Mouse (Mus musculus) kidney, adult 18-20 months (tissue): ENCODE data around the gene Bcl7a.
A peak's percentile ranks its signal among the peaks of the same experiment; 100 is the strongest.

Experiments used
- DNase-seq: peaks from one replicate; pipeline ENCODE4 v3.0.0; 2021

Gene Bcl7a

DNA sequence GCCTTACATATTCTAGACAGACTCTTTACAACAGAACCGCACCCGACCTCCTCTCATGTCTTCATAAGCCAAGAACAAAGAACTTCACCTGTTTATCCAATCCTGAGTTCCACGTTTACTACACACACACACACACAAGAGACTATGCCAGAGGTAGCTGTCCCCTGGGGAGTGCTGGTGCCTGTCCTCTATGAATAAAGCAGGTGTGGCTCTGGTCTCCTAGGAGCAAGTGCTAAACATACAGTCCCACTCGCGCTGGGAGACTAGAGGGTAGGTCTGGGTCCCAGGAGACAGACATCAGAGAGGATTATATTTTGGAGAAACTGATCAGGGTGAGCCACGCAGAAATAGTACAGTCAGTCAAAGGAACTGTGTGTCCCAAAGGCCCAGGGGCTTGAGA lies 10.1 kb upstream of the Bcl7a start:
- no peak for DNase-seq

DNA sequence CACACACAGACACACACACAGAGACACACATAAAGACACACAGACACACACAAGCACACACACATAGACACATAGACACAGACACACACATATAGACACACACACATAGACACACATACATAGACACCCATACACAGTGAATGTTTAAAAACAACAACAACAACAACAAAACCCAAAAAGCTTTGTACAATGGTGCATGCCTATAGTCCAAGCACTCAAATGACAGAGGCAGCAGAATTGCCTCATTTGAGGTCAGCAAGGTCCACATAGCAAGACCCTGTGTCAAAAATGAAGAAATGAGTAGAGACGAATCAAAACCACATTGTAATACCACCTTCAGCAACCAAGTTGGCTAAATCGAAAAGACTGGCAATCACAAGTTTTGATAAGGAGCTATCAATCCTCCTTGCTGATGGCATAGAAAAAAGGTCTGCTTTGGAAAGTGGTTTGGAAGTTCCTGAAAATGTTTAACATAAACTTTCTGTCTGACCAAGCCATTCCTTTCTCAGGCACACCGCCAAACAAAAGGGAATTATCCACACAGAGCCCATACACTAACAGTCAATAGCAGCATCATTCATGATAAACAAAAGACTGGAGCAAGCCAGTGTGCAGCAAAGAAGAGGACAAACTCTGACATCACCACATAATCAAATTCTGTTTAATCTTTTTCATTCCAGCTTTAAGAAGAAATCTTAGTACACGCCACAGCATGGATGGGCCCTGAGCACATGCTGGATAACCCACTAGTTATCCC lies 7.3 kb upstream of the Bcl7a start:
- no peak for DNase-seq

DNA sequence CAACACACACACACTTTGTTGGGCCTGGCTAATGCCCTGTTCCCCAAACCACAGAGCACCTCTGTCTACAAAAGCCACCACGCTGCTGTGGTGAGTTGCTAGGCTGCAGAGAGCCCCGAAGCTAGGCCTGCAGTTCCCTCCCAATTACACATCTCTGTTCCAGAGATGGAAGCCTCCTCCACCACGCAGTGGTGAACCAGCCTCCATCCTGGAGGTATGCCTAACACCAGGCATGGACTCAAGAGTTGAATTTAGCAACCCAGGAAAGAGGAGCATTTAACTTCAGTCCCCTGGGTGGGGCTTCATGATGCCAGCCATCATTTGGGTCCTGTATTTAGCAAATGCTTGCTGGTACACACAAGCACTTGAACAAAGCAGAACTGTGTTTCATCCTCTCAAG lies 5.2 kb upstream of the Bcl7a start:
- no peak for DNase-seq

DNA sequence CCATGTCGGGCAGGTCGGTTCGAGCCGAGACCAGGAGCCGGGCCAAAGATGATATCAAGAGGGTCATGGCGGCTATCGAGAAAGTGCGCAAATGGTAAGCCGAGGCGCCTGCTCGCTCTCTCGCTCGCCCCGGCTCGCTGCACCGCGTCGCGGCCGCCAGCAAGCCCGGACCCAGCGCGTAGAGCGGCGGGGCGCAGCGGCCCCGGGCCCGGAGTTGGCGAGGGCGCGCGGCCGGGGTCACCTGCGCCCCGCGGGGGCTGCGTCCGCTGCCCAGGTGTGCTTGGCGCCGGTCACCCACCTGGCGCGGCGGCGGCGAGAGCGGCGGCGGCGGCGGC lies 961 bp downstream of the Bcl7a start:
- no peak for DNase-seq

DNA sequence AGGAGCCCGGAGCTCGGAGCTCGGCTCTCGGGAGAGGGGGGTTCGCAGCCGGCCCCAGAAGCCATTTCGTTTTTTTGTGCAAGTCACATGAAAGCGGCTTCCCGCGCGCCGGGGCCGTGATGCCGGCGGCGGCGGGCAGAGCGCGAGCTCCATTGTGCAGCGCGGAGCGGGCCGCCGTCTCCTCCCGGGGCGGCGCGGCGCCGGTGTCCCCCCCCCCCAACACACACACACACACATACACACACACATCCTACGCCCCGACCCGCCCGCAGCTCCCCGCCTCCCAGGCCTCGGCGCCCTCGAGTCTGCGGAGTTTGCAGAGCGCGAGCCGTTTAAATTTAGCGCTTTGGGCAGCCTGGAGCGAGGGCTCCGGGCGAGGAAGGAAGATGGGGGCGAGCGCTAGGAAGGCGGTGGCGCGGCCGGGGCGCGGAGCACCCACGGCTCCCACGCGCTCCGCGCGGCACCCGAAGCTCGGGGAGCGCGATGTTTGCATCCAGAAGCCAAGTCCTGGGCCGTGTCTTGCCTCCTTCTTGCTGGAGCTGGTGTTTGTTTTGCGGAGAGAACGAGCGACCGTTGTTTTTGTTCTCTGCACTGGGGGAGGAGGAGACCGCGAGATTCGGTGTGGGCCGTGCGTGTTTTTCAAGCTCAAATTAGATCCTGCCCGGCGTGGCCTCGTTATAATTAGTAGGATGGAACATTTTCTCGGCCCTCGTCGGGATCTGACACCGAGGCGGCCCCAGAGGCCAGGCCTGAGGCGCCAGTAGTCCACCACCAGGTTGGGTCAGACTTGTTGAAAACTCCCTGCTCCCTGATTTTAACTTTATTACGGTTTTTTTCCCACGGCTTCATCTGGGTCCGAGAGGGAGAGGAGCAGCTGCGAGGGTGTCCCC lies 1.6 kb downstream of the Bcl7a start:
- peak; percentile 75 for DNase-seq

DNA sequence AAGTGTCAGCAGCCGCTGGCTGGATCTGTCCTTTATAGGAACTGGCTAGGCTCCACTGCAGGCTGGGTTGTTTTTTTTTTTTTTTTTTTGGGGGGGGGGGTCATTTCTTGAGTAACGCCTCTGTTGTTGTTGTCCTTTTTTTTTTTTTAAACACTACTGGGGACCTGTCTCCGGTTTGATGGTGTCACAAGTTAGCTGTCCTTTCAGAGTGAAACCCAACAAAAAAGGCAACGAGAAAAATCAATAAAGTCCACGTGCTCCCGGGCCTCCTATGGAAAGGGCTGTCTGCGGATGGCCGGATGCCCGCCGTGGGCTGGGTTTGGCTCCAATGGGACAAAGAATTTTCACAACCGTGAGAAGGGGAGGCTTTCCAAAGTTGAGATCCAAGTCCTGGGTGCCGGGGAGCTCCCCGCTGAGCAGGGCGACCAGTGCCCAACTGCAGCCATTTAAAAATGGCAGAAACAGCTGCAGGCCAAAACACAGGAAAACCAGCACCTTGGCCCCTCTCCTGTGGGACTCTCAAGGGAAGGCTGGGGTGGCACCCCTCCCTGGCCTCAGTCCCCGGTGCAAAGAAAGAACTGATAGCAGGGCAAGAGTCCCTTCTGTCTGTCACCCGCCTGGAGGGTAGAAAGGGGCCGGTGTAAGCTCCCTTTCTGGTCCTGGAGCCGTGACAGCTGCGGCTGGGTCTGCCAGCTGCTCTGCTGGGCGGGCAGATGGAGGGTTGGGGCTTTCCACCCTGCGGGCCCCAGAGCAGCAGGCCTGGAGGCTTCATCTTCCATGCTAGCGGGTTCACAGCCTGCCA lies 2.4 kb downstream of the Bcl7a start:
- peak; percentile 83 for DNase-seq

DNA sequence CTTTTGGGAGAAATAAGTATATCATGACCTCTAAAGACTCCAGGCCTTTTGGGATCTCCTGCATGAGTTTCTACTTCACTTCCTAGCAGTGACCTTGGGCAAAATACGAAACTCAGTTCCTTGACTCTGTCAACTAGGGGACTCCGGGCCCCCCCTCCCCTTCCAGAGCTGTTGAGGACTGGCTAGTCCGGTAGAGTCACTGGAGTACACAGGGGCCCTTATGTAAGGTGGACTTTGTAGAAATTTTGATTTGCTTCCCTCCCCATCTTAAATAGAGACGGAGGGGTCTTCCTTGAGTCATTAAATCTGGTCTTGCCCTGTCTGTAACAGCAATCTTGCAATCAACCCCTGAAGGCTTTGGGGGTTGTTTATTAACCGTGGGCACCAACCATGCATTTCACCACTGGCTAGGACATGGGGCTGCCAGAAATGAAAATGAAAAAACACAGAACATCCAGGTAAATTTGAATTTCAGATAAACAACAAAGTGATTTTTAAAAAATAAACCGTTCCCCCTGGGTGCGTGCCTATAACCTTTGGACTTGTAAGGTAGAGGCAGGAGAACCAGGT lies 3.2 kb downstream of the Bcl7a start:
- peak; percentile 75 for DNase-seq

DNA sequence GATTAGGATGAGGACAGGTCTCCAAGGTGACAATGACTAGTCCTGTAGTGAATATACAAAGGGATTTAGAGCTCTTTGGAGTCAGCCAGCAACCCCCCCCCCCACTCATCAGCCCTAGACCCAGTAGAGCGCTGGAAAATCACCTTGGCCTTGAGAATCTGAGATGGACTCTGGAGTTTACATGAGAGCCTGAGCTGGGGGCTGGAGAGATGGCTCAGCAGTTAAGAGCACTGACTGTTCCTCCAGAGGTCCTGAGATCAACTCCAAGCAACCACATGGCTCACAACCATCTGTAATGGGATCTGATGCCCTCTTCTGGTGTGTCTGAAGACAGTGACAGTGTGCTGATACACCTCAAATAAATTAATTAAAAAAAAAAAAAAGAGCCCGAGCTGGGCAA lies 4.4 kb downstream of the Bcl7a start:
- peak; percentile 3 for DNase-seq

DNA sequence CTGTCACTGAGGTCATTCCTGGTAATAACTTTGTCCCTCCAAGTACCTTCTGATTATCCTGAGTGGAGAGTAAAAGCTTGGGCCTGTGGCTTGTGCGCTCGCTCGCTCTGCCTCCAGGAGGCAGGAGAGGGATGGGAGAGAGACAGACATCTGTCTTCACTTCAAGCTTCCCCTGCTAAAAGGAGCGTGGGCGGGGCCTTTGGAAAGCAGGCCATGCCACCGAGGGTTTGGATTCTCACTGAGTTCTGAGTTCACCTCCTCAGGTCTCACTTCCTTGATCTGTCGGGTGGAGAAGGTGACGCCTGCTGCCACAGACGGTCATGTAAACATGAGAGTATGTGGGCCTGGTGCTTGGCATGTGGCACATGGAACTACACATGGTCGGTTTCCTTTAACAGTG lies 6.8 kb downstream of the Bcl7a start:
- DNase-seq = peak; percentile 56

DNA sequence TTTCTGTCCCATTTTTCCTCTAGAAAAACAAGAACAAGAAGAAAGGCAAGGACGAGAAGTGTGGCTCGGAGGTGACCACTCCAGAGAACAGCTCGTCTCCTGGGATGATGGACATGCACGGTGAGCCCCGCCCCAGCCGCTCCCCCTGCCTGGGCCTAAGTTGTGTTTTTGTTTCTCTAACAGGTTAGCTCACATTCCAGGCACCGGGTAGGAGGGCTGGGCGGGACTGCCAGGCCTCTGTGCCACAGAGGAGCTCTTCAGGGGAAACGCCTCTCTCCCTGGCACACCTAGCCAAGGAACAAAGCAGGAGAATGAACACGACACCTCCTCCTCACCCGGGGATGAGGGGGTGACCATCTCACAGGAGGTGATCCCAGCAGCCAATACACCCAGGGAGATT lies 12.3 kb downstream of the Bcl7a start:
- peak; percentile 75 for DNase-seq

DNA sequence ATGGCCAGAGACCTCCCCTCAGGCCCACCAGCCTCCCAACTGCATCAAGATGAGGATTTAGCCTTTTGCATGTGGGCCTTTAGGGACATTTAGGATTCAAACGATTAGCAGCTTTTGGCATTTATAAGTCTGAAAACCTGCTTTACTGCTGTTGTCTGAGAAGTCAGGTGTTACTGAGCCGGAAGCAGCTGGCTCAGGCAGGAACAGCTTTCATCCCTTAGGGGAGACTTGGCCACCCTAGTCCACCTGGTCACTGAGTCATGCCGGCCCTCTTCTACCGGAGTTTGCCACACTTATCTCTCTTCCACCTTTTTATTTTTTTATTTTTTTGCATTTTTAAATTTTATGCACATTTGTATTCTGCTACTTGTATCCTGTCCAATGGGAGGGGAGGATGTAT lies 13.6 kb downstream of the Bcl7a start:
- peak; percentile 31 for DNase-seq

DNA sequence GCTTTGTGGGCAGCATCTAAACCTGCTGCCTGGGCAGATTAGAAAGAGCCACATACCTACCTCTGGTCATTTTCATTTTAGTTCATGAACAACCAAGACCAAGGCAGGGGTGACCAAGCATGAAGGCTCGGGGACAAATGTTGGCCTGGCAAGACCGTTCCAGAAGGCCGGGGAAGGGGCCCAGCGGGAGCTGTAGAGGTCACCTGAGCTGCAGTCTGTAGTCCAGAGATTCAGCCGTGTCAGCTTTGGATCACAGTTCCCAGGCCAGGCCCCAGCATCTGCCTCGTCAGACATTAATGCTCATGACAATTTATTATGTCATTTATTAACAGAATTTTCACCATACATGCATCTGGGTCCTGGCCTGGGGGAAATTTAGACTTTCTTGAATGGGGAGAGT lies 15.8 kb downstream of the Bcl7a start:
- peak; percentile 80 for DNase-seq

DNA sequence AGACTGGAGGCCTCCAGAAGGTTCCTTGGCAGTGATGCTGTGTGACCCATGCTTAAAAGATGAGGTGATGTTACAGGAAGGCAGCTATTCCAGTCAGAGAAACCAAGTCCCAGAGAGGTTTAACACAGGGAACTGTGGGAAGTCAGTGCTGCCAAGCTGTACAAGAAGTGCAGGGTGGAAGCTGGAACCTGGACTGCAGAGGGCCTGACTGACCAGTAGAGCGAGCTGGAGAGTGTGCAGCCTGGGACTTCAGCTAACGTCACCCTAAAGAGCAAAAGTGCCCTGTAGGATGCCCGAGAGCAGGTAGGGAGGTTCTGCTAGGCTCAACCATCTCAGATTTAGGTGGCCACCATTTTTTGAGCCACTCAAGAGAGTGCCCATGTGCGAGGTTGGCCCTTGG lies 19.3 kb downstream of the Bcl7a start:
- DNase-seq = peak; percentile 29

DNA sequence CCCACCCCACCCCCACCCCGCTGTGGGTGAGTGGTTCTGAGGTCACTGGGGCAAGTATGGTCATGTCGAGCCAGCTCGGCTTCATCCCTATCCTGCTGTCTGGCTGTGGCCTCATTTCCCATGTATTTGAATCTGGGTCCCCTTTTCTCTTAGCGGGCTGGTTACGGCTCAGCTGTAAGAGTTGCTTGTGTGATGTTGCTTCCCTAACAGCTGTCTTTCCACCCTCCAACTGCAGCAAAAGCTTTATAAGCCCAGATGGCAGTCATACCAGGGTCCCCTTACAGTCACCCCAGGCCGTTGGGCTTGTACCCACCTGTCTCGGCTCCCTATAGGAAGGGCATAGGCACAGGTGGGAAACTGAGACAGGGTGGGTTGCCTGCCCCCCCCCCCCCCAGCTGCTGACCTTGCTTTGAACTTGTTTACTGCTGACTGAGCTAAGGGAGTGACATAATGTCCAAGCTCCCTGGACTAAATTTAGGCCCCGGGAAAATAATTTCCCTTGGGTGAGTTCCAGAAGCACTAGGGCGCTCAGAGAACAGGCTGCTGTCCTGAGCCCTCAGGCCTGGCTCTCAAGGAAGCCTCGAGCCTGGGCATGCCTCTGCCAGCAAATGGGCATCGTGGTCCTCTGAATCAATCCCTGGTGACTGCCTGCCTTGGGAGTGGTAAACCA lies 20.8 kb downstream of the Bcl7a start:
- DNase-seq = peak; percentile 73

DNA sequence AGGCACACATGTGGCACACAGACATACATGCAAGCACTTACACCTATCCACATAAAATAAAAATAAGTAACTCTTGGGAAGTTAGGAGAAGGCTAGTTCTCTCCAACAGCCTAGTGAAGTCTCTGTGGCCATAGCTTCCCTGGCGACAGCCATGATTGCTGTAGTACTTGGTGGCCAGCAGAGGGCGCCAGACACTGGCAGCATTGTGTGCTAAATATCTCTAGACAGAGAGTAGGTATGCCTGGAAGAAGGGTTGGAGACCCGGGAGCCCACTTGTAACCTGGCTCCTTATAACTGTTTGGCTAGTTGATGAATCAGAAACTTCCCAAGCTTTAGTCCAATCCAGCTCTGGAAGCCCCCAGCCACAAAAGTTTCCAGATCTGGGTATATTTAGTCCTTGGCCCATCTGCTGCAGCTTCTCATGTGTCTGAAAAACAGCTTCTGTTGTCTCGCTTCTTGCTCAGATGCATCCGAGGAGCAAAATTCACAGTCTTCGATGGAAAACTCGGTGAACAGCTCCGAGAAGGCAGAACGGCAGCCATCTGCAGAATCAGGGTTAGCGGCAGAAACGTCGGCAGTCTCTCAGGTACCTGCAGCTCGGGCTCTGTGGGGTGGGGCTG lies 25.3 kb downstream of the Bcl7a start:
- peak; percentile 58 for DNase-seq

DNA sequence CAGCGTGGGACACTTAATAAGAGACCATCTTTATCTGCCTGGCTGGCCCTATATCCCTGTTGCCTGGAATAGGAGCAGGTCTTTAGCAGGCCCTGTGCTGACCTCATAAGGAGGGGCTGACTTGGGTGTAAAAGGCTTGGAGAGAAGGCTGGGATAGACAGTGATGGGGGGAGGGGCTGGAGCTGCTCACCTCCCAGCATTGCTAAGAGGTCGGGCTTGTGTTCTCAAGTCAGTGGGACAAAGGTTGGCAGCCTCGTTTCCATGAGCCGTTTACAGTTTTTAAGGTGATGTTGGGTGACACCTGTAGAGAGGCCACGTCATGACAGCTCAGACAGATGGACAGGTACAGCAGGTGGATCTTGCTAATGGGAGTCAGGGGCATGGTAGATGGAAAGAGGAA lies 26.4 kb downstream of the Bcl7a start:
- DNase-seq = peak; percentile 31

DNA sequence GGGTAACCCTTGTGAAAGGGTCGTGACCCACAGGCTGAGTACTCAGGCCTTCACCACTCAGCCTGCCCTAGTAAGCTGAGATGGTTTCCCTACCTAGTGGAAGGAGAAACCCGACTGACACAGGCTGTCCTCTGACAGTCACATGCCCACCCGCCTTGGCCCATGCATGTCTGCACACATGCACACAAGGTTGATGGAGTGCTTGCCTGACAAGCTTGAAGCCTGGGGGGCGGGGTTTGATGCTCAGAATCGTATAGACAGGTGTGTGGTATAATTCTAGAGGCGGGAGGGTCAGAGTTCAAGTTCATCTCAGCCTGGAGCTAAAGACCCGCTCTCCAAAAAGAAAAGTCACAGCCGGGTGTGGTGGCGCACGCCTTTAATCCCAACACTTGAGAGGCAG lies 31.6 kb downstream of the Bcl7a start:
- DNase-seq = no peak

DNA sequence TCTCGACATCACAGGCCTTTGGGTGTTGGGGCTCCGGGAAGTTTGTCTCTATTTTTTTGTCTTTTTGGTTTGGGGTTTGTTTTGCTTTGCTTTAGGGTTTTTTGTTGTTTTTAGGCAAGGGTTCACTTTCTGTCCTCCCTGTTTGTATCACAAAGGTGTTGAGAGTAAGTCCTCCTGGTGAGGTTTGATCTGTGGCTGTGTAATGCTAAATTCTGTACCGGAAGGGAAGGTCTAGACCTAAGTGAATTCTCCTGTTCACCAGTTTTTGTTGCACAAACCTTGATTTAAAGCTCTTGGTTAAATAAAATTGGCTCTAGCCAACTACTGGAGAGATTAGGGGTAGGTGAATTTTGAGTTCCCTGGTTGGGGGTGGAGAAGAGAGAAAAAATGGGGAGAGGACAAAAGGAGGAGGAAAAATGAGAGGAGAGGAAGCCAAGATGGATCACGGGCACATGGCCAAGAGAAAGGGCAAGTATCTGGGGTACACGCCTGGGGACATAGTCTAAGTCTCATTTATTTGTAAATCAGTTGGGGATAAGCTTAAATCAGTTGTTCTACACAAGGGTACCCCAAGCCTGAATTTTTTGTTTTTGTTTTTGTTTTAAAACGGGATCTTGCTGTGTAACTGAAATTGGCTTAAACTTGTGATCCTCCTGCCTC lies 32.3 kb downstream of the Bcl7a start:
- DNase-seq = peak; percentile 26

DNA sequence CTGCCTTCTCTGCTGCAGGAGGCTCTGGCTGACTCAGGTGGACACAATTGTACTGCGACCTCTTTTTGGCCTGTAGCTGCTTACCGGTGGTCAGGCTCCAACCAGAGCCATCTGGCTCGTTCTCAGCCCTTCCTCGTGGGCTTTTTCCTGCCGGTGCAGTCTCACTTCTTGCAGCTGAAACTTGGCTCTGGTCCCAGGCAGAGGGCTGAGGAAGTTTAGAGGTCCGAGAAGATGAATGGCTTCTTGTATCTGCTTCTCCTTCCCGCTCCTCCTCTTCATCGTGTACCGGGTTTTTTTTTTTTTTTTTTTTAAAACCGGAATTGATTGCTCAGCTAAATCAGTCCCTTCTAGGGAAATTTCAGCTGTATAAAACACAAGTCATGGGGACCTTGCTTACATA lies 32.9 kb downstream of the Bcl7a start:
- DNase-seq = peak; percentile 76

DNA sequence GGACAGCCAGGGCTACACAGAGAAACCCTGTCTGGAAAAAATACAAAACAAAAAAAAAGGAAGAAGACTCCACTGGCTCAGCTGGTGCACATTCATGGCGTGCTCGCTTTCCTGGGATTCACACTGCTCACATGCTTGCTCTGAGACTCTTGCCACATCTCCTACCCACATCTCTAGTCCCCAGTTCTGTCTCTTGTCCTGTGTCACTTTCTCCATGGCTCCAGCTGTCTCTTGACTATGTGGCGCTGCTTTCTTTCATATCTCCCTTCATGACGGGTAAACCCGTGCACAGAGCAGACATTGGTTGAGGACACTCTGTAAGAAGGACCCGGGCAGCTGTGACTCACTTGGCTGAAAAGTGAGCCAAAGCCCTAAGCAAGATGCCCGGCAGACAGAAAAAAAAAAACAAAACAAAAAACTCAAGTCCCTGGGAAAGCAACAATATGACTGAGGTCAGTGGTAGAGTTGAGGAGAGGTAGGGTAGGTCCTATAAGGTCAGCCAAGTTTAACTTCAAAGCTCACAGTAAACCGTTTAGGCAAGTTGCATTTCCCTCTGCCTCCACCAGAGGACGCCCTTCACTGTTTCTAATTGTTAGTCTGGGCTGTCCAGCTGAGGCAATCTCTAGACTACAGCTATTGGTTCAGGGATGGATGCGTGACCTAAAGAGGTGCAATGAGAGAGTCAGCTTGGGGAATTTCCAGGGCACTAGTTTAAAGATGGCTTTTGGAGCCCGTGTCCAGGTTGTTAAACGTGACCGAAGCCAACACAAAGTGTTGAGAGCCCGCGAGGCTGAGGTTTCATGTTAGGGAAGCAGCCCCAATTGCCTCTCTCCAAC lies 33.7 kb downstream of the Bcl7a start:
- peak; percentile 85 for DNase-seq

DNA sequence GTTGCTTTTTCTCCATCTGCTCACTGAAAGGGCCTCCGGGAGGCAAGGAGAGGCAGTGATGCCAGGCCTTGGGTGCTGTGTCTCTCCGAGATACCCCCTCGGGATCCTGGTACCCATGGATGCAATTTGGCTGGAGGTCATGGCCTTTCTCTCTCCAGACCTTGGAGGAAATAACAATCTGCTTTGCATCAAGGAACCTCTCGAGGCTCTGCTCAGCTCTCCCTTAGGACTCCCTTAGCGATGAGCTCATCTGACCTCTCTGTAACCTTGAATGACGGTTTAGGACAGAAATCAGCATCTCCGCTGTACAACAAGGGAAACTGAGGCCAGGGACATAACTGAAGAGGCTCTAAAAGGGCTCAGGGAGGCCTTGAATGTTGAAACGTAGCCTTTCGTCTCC lies 35.1 kb downstream of the Bcl7a start:
- DNase-seq = no peak
